Mouse (Mus musculus): ENCODE measurements around the gene Zfp652. TPM values are rescaled to one million over a fixed set of nuclear protein-coding genes. Genes with fewer than 3 reads are reported as not detected.
"Not testable (repeated sequence)": the region's sequence is repeated elsewhere in the genome, so short reads cannot be mapped to it uniquely, and the experiment has no call there.

The Zfp652 gene
- polyA plus RNA-seq, 1 experiment from 2014 or later: 18.4 TPM

GRCm38 (mm10) chr11:95746821-95747220 lies 34.3 kb downstream of the Zfp652 start:
- Histone ChIP-seq H3K27me3 (replicated peaks) (no peaks in the 10 kb centered on the region), H3K4me3 (replicated peaks) (no peak overlapping the region), H3K4me2 (replicated peaks) (no peak overlapping the region), H3K4me1 (replicated peaks) (0 out of 2 replicates have a peak, but pooled peaks cover 3% of the 10 kb centered on the region), H3K36me3 (peaks cover 10% of the 10 kb centered on the region; the same call in 1 of the 2 replicates), H3K27ac (no peak overlapping the region), H3K9ac (no peak overlapping the region), H3K9me3 (no peaks in the 10 kb centered on the region)
- WGBS: 83% methylated on average over 4 of the region's 4 CpGs
- ATAC-seq: no peak

GRCm38 (mm10) chr11:95748331-95748730 lies 35.9 kb downstream of the Zfp652 start:
- Histone ChIP-seq H3K4me2 (replicated peaks) (no peak overlapping the region), H3K36me3 (peaks cover 11% of the 10 kb centered on the region), H3K27me3 (replicated peaks) (no peaks in the 10 kb centered on the region), H3K9ac (no peak overlapping the region), H3K27ac (no peak overlapping the region), H3K4me3 (replicated peaks) (no peak overlapping the region), H3K4me1 (replicated peaks) (0 out of 2 replicates have a peak, but pooled peaks cover 3% of the 10 kb centered on the region), H3K9me3 (no peaks in the 10 kb centered on the region)
- WGBS: 88% methylated on average over 5 of the region's 5 CpGs
- ATAC-seq: no peak

- H3K4me1 ChIP-seq (replicated peaks): 0 out of 2 replicates have a peak, but pooled peaks cover 3% of the 10 kb centered on the region
- 85% methylated on average over 15 of the region's 15 CpGs for WGBS
- H3K27me3 ChIP-seq (replicated peaks): no peaks in the 10 kb centered on the region
- H3K9me3 ChIP-seq: no peaks in the 10 kb centered on the region
- ATAC-seq: no peak
- peaks cover 13% of the 10 kb centered on the region for H3K36me3 ChIP-seq
- no peak overlapping the region for H3K27ac ChIP-seq
- H3K9ac ChIP-seq: no peak overlapping the region
- no peak overlapping the region for H3K4me2 ChIP-seq (replicated peaks)
- no peak overlapping the region for H3K4me3 ChIP-seq (replicated peaks)
These were observed 37.1 kb downstream of the Zfp652 start for GRCm38 (mm10) chr11:95749619-95750018.

GRCm38 (mm10) chr11:95750995-95751394 lies 38.5 kb downstream of the Zfp652 start:
- 0 out of 2 replicates have a peak, but pooled peaks have one; percentile 56 for ATAC-seq
- H3K4me2 ChIP-seq (replicated peaks): no peak overlapping the region
- WGBS: 20% methylated on average over 1 of the region's 1 CpGs
- no peak overlapping the region for H3K27ac ChIP-seq
- no peak overlapping the region for H3K4me3 ChIP-seq (replicated peaks)
- no peaks in the 10 kb centered on the region for H3K9me3 ChIP-seq
- H3K9ac ChIP-seq: no peak overlapping the region
- no peaks in the 10 kb centered on the region for H3K4me1 ChIP-seq (replicated peaks)
- H3K36me3 ChIP-seq: peaks cover 14% of the 10 kb centered on the region
- H3K27me3 ChIP-seq (replicated peaks): no peaks in the 10 kb centered on the region

- not testable (repeated sequence) for ATAC-seq; H3K27me3 ChIP-seq (replicated peaks)
- 95% methylated on average over 4 of the region's 4 CpGs for WGBS
These were observed 42.7 kb downstream of the Zfp652 start for GRCm38 (mm10) chr11:95755137-95755536.

GRCm38 (mm10) chr11:95760521-95760920 lies 48.0 kb downstream of the Zfp652 start:
- no peak for ATAC-seq
- Histone ChIP-seq H3K9me3 (no peaks in the 10 kb centered on the region), H3K4me2 (replicated peaks) (no peak overlapping the region), H3K9ac (no peak overlapping the region), H3K27me3 (replicated peaks) (no peaks in the 10 kb centered on the region), H3K4me3 (replicated peaks) (no peak overlapping the region), H3K4me1 (replicated peaks) (no peaks in the 10 kb centered on the region), H3K27ac (no peak overlapping the region), H3K36me3 (peaks cover 12% of the 10 kb centered on the region)
- WGBS: 90% methylated on average over 5 of the region's 5 CpGs

More at GRCm38 (mm10) chr11:95755137-95755536, 42.7 kb downstream of the Zfp652 start:
- not testable (repeated sequence) for H3K4me1 ChIP-seq (replicated peaks); H3K9me3 ChIP-seq; H3K27ac ChIP-seq; H3K4me2 ChIP-seq (replicated peaks); H3K9ac ChIP-seq; H3K4me3 ChIP-seq (replicated peaks)
- peaks cover 13% of the 10 kb centered on the region; the same call in 1 of the 2 replicates for H3K36me3 ChIP-seq

- no peak overlapping the region for H3K27ac ChIP-seq
- 80% methylated on average over 4 of the region's 4 CpGs for whole genome bisulfite sequencing
- no peak overlapping the region for H3K4me3 ChIP-seq (replicated peaks)
- ATAC-seq: no peak
- no peaks in the 10 kb centered on the region for H3K4me1 ChIP-seq (replicated peaks)
- peaks cover 7% of the 10 kb centered on the region for H3K36me3 ChIP-seq
- H3K9ac ChIP-seq: no peak overlapping the region
- no peak overlapping the region for H3K4me2 ChIP-seq (replicated peaks)
- no peaks in the 10 kb centered on the region for H3K9me3 ChIP-seq
- H3K27me3 ChIP-seq (replicated peaks): no peaks in the 10 kb centered on the region
These were observed 50.5 kb downstream of the Zfp652 start for GRCm38 (mm10) chr11:95762996-95763395.

GRCm38 (mm10) chr11:95764806-95765205 lies 52.3 kb downstream of the Zfp652 start:
- H3K9me3 ChIP-seq: no peaks in the 10 kb centered on the region
- no peaks in the 10 kb centered on the region for H3K27me3 ChIP-seq (replicated peaks)
- H3K36me3 ChIP-seq: peaks cover 14% of the 10 kb centered on the region
- H3K27ac ChIP-seq: no peak overlapping the region
- no peak overlapping the region for H3K4me2 ChIP-seq (replicated peaks)
- no peak overlapping the region for H3K9ac ChIP-seq
- no peak overlapping the region for H3K4me3 ChIP-seq (replicated peaks)
- no peak for ATAC-seq
- WGBS: 82% methylated on average over 8 of the region's 8 CpGs
- H3K4me1 ChIP-seq (replicated peaks): no peaks in the 10 kb centered on the region

GRCm38 (mm10) chr11:95765334-95765733 lies 52.9 kb downstream of the Zfp652 start:
- no peaks in the 10 kb centered on the region for H3K4me1 ChIP-seq (replicated peaks)
- no peak overlapping the region for H3K4me2 ChIP-seq (replicated peaks)
- H3K27ac ChIP-seq: no peak overlapping the region
- H3K36me3 ChIP-seq: peaks cover 14% of the 10 kb centered on the region
- H3K9me3 ChIP-seq: no peaks in the 10 kb centered on the region
- H3K27me3 ChIP-seq (replicated peaks): no peaks in the 10 kb centered on the region
- no peak overlapping the region for H3K4me3 ChIP-seq (replicated peaks)
- ATAC-seq: no peak
- no peak overlapping the region for H3K9ac ChIP-seq
- WGBS: 79% methylated on average over 10 of the region's 10 CpGs

- no peak overlapping the region for H3K27ac ChIP-seq
- H3K4me3 ChIP-seq (replicated peaks): no peak overlapping the region
- H3K4me1 ChIP-seq (replicated peaks): no peaks in the 10 kb centered on the region
- H3K36me3 ChIP-seq: peaks cover 14% of the 10 kb centered on the region
- no peak overlapping the region for H3K4me2 ChIP-seq (replicated peaks)
- no peak for ATAC-seq
- WGBS: 78% methylated on average over 6 of the region's 6 CpGs
- H3K27me3 ChIP-seq (replicated peaks): no peaks in the 10 kb centered on the region
- H3K9ac ChIP-seq: no peak overlapping the region
- no peaks in the 10 kb centered on the region for H3K9me3 ChIP-seq
These were observed 55.8 kb downstream of the Zfp652 start for GRCm38 (mm10) chr11:95768244-95768643.

GRCm38 (mm10) chr11:95769208-95769607 lies 56.7 kb downstream of the Zfp652 start:
- Histone ChIP-seq H3K9ac (no peak overlapping the region), H3K4me1 (replicated peaks) (no peaks in the 10 kb centered on the region), H3K4me3 (replicated peaks) (no peak overlapping the region), H3K4me2 (replicated peaks) (no peak overlapping the region), H3K36me3 (peaks cover 7% of the 10 kb centered on the region; the same call in 1 of the 2 replicates), H3K27me3 (replicated peaks) (no peaks in the 10 kb centered on the region), H3K9me3 (no peaks in the 10 kb centered on the region), H3K27ac (no peak overlapping the region)
- ATAC-seq: no peak
- WGBS: 88% methylated on average over 10 of the region's 10 CpGs

- Histone ChIP-seq H3K4me2 (replicated peaks) (no peak overlapping the region), H3K4me3 (replicated peaks) (no peak overlapping the region), H3K36me3 (peaks cover 7% of the 10 kb centered on the region; the same call in 1 of the 2 replicates), H3K4me1 (replicated peaks) (no peaks in the 10 kb centered on the region), H3K27me3 (replicated peaks) (no peaks in the 10 kb centered on the region), H3K9ac (no peak overlapping the region), H3K9me3 (no peaks in the 10 kb centered on the region), H3K27ac (no peak overlapping the region)
- ATAC-seq: 0 out of 2 replicates have a peak, but pooled peaks have one; percentile 10
- WGBS: 56% methylated on average over 9 of the region's 9 CpGs
These were observed 58.4 kb downstream of the Zfp652 start for GRCm38 (mm10) chr11:95770720-95771364.

- H3K9ac ChIP-seq: no peak overlapping the region
- H3K9me3 ChIP-seq: no peaks in the 10 kb centered on the region
- H3K27me3 ChIP-seq (replicated peaks): no peaks in the 10 kb centered on the region
- 87% methylated on average over 8 of the region's 8 CpGs for WGBS
- no peak overlapping the region for H3K27ac ChIP-seq
- ATAC-seq: no peak
- H3K4me1 ChIP-seq (replicated peaks): no peaks in the 10 kb centered on the region
- no peak overlapping the region for H3K4me2 ChIP-seq (replicated peaks)
- H3K36me3 ChIP-seq: peaks cover 7% of the 10 kb centered on the region; the same call in 1 of the 2 replicates
- no peak overlapping the region for H3K4me3 ChIP-seq (replicated peaks)
These were observed 59.2 kb downstream of the Zfp652 start for GRCm38 (mm10) chr11:95771665-95772064.

Data from intestine, embryonic 15.5 days (tissue).